Mouse (Mus musculus) testis, postnatal 14 days (tissue): ENCODE data around the gene Fggy.

ENCODE experiments used
- DNase-seq: peaks from one replicate; pipeline ENCODE4 v3.0.0; 2021; ENCODE audit warnings: low spot score

Gene Fggy

DNA sequence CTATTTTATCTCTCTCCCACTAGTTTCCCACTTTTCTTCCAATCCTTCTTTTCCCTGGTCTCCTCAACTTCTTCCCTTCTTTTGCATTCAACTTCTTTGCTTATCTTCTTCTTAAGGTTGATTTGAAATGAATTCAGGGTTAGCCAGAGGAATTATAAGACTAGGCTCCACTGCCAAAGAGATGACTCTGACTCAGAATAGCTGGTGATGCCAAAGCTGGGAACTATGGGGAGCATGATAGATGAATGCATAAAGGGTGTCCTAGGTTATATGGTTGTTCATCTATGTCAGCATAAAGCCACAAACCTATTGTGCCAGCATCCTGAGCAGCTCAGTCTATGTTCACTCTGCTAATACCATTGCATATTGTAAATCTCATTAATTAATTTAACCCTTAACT, 348.8 kb downstream of the Fggy start:
- no peak for DNase-seq

DNA sequence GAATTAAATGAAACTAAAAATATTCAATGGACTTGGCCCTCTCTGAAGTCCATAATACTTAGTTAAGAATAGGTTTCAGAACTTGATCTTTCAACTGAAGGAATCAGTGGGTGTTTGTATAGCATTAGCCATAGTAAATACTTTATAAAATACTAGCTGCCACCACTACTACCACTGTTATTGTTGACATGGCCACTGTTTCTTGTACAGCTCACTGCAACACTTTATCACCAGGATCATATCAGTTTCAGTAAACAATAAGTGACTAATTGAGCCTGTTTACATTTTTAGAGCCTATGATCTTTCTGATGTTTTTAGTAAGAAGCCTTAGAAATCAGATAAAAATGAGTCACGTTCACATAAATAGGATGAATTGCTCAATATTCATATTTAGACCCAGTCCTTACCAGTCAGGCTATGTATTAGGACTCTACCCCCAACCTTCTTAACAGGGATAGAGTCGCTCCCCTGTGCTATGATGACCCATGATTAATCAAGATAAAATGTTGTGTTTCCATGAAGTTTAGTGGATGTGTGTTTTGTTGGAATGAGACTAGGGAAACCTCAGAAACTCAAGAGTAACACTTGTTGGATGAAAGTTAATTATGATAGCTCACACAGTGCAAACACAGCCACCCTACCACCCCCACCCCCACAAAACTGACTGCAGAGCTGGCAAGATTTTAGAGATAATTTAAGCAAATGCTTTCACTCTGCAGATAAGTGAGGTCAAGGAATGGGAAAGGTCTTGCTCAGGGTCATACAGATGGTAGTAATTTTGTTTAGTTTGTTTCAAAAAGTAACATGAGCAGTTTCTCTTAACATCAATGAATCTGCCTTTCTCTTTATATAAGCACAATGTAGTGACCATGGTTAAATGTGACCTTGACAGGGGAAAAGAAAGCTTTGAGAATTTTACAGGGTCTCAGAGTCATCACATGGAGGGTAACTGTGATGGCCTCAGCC, 352.7 kb downstream of the Fggy start:
- no peak for DNase-seq

DNA sequence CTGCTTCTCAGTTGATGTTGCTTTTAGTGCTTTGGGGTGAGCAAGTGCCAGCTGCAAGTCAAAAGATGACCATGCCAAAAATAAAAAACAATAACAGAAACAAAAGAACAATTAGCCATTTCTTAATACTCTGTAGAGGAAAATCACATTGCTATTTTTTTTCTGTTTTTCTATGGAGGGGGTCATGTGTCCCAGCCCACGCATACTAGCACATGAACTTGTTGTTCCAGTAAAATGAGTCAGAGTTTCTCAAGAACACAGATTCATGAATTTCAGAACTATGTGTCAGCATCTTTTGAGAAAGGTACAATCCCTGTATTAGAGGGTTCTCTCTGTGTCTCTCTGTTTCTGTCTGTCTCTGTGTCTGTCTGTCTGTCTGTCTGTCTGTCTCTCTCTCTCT, 355.7 kb downstream of the Fggy start:
- DNase-seq = no peak

DNA sequence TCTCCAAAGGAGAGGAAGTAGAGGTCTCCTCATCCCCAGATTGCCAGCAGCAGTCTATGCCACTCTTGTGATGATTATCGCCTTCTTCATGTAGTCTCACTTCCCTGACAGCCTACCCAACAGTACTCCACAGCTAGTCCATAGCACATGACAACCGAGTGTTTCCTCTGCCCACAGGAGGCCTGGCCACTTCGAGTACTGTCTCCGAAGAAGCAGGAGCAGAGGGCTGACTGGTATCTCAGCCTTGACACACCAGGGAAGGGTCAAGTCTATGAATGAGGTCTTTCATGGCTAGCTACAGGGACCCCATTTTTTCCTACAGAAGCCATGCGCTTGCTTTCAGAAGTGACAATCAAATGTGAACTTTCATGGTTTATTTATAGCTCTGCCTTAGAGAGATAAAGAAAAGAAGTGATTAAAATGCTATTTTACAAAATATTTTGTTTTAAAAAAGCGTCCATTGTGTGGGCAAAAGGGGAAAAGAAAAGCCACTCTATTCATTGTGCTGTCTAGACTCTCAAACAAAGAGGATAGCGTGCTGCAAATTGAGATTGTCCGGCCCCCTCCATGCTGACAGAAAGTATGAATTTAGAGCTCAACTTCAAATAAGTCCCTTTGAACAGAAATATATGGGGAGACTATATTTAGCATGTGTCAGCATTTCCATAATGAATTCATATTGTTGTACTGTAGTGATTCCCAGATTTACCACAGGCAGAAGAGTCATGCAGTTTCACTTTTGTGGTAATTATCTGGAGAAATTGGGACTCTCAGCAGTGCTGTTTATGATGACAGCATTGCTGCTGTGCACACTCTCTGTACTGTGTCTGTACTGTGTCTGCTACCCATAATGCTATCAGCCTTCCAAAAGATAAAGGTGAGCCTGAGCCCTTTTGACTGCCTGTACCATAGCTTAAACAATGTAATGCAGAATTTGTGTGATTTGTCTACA, 358.6 kb downstream of the Fggy start:
- peak; percentile 17 for DNase-seq

DNA sequence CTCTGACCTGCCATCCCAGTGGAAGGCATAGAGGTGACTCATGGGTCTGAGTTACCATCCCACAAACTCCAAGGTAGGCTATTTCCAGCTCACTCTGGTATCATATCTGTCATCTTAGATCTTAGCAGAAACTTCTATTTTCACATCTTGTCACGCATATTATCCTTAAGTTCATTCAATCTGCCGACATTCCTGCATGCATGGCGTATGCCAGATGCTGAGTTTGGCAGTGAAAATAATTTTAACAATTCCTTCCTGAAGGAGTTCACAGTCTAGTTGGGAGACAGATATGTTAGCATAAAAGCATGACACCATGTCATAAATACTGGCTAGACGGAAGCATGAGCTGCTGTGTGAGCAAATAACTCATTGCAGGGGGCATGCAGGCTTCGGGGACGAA, 360.4 kb downstream of the Fggy start:
- no peak for DNase-seq

DNA sequence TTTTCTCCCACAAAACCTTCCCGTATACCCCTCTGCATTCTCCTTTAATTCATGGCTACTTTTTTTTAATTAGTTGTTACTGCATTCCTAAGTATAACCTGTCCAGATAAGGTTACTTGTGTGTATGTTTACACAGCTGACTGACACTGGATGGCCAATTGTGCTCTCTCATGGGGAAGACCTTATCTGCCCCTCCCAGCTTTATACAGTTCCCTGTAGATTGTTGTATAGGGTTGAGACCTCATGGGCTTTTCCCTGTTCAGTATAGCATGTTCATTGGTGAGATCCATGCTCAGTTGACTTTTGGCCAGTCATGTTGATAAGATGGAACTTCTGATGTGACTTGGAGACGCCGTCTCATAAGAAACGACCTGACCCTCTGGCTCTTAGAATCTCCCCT, 363.1 kb downstream of the Fggy start:
- DNase-seq = no peak

DNA sequence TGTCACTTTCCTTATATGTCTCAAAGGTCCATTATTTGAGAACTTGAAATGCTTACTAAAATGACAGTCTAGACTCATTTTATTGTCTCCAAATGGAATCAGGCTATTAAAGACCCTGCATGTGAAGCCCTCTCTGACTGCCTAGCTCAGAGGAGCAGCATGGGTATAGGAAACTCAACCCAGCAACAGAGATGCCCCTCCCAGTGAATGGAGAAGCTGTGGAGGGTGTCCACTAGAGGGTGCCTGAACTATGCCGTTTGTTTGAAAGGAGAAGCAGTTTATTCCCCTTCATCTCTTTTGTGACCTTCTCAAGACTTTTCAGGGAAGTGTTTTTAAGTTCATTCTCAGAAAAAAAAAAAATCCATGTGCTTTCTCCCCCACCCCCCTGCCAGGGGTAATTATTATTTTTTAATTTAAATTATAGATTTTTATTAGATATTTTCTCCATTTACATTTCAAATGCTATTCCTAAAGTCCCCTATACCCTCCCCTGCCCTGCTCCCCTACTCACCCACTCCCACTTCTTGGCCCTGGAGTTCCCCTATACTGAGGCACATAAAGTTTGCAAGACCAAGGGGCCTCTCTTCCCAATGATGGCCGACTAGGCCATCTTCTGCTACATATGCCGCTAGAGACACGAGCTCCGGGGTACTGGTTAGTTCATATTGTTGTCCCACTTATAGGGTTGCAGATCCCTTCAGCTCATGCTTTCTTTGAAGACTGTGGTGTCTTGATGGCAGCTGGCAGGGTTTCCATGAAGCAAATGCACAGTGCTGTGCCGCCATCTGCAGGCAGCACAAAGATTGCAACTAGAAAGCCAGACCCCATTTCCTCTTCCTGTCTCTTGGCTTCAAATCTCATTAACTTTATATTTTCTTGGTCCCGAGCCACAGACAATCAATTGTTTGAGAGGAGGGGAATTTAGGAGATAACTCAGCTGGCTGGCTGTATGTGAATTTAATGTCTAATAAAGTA, 367.2 kb downstream of the Fggy start:
- DNase-seq = peak; percentile 22

DNA sequence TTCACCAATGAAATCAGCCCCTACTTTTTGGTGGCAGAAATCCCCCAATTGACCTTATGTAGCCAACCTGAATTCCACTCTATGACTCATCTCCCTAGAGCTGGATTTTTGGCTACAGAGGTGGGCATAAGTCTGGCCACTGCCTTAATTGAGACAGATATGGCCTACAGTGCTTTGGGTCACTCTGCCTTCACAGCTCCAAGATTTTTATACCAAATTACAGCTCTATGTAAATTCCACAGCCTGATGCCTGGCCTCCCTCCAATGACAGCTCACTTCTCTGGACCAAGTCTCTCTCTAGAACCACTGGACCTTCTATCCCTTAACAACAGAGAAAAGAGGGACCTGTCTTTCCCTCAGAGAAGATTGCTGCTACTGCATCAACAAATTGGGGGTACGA, 371.5 kb downstream of the Fggy start:
- DNase-seq = no peak

DNA sequence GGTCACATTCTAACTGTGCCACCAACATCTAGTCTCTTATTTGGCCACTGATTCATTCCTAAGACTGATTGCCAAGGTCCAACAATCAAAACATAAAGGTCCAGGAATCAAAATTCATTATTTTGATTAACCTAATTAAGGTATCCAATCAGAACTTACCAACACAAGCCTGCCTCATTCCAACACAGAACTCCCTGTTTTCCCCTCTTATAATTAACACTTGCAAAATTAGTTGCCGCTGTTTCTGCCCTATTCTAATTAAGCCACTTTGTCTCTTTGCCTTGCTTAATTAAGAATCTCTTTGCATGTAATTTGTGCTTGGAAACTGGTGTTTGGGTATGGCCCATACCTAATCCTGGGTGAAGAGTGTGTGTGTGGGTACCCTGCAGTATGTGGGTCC, 372.6 kb downstream of the Fggy start:
- DNase-seq = no peak

DNA sequence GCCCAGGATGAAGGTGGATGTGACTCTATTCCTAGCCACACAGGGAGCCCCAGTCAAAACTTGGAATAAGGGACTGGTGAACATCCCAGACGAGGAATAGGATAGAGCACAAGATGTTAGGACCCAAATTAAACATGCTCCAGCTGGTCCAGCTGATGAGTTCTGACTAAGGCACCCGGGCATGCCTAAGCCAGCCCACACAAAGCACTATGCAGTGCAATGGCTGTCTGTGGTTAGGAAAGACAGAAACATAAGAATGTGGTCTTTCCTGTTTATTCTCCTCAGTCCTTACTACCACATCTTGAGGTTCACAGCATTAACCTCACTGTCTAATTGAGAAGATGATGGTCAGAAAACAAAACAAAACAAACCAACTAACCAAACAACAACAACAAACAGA, 374.0 kb downstream of the Fggy start:
- DNase-seq = no peak

DNA sequence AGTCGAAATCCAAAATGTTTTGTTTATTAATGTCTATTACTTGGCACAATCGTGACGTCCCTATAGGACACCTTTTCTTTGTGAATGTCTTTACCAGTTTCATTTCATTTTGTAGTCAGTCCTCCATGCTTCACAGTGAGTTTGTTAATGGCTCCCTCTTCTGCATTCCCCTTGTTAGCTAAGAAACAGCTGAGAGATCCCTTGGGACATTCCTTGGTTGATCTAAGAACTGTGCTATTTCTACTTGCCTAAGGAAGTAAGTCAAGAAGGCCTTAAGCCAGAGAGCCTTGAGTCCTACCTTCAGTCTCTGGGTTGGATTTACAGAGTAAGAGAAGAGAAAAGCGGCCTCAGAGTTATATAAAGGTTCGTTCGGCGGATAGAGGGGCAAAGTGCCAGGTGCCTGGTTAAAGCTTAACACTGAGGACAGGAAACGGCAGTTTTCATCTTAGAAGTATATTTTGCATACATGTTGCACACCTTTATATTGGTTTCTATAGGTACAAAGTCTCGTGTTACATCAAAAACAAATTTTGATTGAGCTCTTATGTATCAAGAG, 376.6 kb downstream of the Fggy start:
- no peak for DNase-seq

DNA sequence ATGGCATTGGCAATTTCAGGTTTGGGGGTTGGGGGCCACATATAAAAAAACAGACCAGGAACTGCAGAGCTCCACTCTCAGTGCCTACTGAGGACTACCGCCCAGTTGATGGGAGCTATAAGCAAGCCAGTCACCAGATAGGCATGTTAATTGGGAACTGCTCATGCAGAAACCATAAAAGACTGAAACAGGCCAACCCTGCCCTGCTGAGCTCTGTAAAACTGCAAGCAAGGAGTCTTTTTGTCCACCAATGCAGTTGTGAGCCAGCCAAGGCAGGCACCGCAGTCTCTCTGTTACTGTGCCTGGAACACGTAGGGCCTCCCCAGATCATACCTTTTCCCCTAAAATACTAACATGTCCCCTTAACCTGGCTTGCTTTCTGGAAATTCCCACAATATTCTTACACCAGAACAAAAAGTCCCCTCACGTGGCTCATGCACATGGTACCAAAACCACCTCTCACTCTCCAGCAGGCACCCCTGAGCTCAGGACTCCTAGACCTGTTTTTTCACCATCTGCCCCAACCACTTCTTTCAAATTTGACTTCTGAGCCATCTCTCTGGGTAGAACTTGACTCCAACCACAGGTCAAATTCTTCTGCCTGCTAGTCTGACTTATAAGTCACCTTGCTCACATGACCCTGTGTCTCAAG, 377.2 kb downstream of the Fggy start:
- no peak for DNase-seq

DNA sequence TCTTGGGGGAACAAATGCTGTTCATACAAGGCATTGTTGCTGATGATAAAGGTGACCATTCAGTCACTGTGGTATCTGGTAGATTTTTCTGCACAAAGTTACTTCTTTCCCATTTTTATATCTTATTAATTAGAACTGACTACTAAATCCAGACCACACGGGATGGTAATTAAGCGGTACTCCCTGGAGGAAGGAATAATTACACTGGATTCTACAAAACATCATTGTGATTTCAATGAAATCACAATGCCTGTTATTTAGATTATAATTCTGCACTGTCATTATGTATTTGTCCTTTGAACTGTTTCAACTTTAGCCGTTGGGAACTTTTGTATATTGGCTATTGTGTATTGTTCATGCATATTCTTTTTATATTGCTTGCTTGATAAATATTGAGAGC, 381.4 kb downstream of the Fggy start:
- DNase-seq = no peak

DNA sequence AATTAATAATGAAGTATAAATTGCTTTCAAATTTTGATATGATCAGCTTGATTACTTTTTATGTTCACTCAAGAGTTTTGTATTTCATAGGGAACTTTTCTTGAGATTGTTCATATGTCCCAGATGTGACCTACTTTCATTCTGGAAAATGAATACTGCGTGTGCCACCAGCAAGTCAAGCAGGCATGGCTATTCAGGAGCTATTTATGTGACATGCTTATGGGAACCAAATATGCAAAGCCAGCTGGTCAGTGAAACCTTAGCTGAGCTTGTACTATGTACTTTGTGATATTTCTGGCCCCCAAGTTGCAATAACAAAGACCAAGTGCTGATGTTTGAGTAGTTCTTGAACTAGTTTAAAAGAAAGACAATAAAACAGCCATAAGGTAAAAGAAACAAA, 390.6 kb downstream of the Fggy start:
- no peak for DNase-seq

DNA sequence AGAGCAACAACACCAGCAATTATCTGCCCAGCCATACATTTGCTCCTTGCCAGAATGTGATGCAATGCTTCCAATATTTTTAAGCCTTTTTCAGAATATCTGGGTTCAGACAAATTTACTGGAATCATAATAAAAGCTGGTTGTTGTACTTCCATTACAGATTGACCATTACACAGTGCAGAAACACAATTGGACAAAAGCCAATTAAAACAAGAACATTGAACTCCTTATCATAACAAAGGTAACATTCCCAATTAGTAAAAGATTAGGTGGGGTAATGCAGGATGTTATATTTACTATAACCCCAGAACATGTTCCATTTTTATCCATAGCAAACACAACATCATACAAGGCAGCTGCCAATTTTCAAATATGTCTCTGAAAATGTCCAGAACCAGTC, 396.0 kb downstream of the Fggy start:
- DNase-seq = no peak

DNA sequence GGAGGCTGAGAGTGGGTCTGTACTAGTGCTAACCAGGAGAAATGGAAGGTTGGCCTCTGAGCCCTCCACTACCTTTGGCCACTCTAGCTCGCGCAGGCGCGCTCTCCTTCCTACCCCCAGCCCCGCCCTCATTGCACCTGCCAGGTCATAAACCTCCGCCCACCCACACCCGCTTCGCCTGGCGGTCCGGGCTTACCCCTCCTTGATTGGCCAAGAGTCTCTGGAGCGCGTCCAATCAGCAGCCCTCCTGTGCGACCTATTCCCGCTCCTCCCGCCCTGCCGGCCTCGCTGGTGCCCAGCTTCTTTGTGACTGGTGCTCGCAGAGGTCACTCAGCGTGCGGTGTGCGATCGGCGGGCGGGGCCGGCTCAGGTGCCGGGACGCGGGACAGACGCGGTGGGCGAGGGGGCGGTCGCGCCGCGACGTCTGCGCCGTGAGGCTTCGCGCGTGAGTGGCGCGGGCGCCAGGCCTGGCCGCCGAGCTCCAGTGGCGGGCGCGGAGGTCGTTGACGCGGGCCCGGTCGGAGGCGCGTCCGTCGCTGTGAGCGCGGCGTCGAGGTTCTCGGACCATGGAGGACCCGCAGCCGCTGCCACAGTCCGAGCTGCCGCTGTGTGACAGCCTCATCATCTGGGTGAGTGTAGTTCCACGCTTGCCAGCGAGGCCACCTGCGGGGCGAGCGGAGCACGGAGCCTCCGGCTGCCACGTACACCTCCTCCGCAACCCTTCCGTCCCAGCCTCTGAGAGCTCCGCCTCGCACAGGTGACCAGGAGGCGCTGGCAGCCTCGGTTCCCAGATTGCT, 409.8 kb downstream of the Fggy start, which contains the start of gene Hook1:
Hook1 (plus strand) TSS at position 313 of the 797 bp plus-strand sequence.
- DNase-seq = peak; percentile 100
